Comparison of ENCODE assay signal across 8 mouse cellular contexts in the genomic region with DNA sequence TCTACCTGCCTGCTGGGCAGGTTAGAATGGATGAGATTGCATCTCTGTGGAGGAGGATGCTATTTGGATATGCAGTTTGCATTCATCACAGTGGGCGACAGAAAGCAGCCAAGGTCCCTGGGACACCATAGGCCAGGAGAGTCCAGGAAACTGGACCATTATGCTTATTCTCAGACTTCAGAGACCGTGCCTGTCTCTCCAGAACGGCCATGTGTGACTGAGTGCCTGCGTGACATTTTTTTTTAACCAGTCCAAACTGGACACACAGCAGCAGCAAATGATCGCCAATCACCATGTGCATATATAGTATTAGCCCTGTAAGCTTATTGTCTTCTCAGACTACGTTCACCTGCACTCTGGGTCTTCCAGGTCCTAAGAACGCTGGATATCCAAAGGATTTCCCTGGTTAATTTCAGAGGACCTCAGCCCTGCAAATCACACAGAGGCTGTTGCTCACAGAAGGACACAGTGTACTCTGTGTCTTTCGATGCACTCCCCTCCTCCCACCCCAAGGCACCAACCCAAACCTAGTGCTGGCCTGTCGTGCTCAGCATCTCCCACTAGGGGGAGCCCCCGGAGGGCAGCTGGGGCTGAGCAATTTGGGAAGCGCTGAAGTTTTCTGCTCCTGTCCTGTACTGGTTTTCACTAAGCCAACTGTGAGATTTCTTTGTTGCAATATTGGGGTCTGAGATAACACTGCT.
DNase-seq lines count a peak whose midpoint lies in the region; ATAC-seq and TF ChIP-seq lines count a peak whose summit lies in the region.

No protein-coding gene starts in this region.

- no peaks in the 10 kb centered on the region for H3K27me3 ChIP-seq in lung, postnatal 0 days (replicated peaks; ENCODE audit: insufficient read depth, low read length)

- H3K4me2 ChIP-seq in lung, postnatal 0 days (replicated peaks; ENCODE audit: low read depth, low read length): no peak overlapping the region

- TF ChIP-seq CTCF in lung, postnatal 0 days (IDR thresholded peaks at IDR 0.05): peak; percentile 97

- in situ Hi-C loops in ES-E14 (cut with MboI; ENCODE audit: low sequenced_read_pairs in 2 of 2, unreplicated experiment in 2 of 2): loop anchor here in 1 of 2 experiments (10.0 kb wide), 1 partner anchor 470 kb away; no protein-coding TSS in a partner anchor

- peak; percentile 66 for DNase-seq in ES-E14 (ENCODE audit: low read depth, low spot score)
- DNase-seq in cerebellum, adult 11 months: peak; percentile 53
- peak; percentile 88 for DNase-seq in forelimb bud, embryonic 11.5 days (ENCODE audit: low read depth, low spot score)
- DNase-seq in heart, postnatal 4 days: peak; percentile 97
- peak; percentile 89 to 92 for DNase-seq in layer of hippocampus, adult 8-10 months (ENCODE audit: low spot score in 2 of 2)
- DNase-seq in lung, postnatal 0 days (ENCODE audit: low spot score): peak; percentile 87
- DNase-seq in retina, embryonic 14.5 days (ENCODE audit: low spot score): peak; percentile 84
- peak; percentile 68 to 81 for DNase-seq in urinary bladder, adult 18-20 months (ENCODE audit: low spot score in 2 of 2)

- H3K9ac ChIP-seq in ES-E14 (ENCODE audit: insufficient read depth, low read depth, low read length, poor library complexity, severe bottlenecking): no peak overlapping the region
- no peak overlapping the region for H3K9ac ChIP-seq in lung, postnatal 0 days (replicated peaks; ENCODE audit: low read depth)

- H3K36me3 ChIP-seq in ES-E14 (ENCODE audit: control insufficient read depth, insufficient read depth, low read length, poor library complexity, severe bottlenecking): no peaks in the 10 kb centered on the region
- no peaks in the 10 kb centered on the region for H3K36me3 ChIP-seq in lung, postnatal 0 days (ENCODE audit: insufficient read depth, low read length)

- no peaks in the 10 kb centered on the region for H3K4me1 ChIP-seq in ES-E14 (ENCODE audit: control insufficient read depth in 2 of 2, insufficient read depth in 2 of 2, low read length in 2 of 2, poor library complexity in 1 of 2)
- no peaks in the 10 kb centered on the region; the same call in 1 of the 2 replicates for H3K4me1 ChIP-seq in lung, postnatal 0 days (ENCODE audit: insufficient read depth, low read depth, low read length)

- WGBS in lung, postnatal 0 days: 38% methylated on average over 11 of the region's 11 CpGs

- H3K9me3 ChIP-seq in ES-E14 (ENCODE audit: control insufficient read depth, insufficient read depth, low read depth, low read length): no peaks in the 10 kb centered on the region
- no peaks in the 10 kb centered on the region for H3K9me3 ChIP-seq in lung, postnatal 0 days (ENCODE audit: low read length)

- no peak overlapping the region for H3K4me3 ChIP-seq in ES-E14 (ENCODE audit: insufficient read depth in 1 of 2, low read depth in 1 of 2, low read length in 2 of 2, poor library complexity in 1 of 2, severe bottlenecking in 1 of 2)
- no peak overlapping the region for H3K4me3 ChIP-seq in lung, postnatal 0 days (ENCODE audit: low read depth, low read length)

- ATAC-seq in lung, postnatal 0 days: peak; percentile 89

- peak; percentile 32; the same call in 1 of the 2 replicates for TF ChIP-seq EP300 in lung, postnatal 0 days (IDR thresholded peaks at IDR 0.05)

- no peak overlapping the region for H3K27ac ChIP-seq in ES-E14 (ENCODE audit: insufficient read depth, low read depth, low read length, poor library complexity, severe bottlenecking)
- no peak overlapping the region for H3K27ac ChIP-seq in lung, postnatal 0 days (ENCODE audit: low read length)

TF ChIP-seq in ES-E14, 5 proteins besides CTCF, POLR2A, EP300 and RAD21:
- TF ChIP-seq ZC3H11A (IDR thresholded peaks at IDR 0.05; ENCODE audit: borderline replicate concordance, low read depth, low read length) (peak; percentile 68; the same call in 1 of the 2 replicates), ZNF384 (IDR thresholded peaks at IDR 0.05; ENCODE audit: low read depth, low read length) (no peak), CHD2 (IDR thresholded peaks at IDR 0.05; ENCODE audit: low read depth, low read length) (no peak), MAFK (IDR thresholded peaks at IDR 0.05; ENCODE audit: insufficient read depth, low read depth, low read length) (no peak), HCFC1 (IDR thresholded peaks at IDR 0.05; ENCODE audit: borderline replicate concordance, insufficient read depth, low read length) (no peak)
